Mouse (Mus musculus) heart, postnatal 36 days (tissue): ENCODE data around the gene Pagr1a. TPM values are rescaled to one million over a fixed set of nuclear protein-coding genes. Genes with fewer than 3 reads are reported as not detected.

Experiments
- DNase-seq, 2 experiments: peaks; one replicate each; pipeline ENCODE4 v3.0.0; 2021 to 2022
- intact Hi-C: fragments of 180-260 bp; cut with DNase I; formaldehyde crosslinking; loops from one replicate; pipeline ENCODE4 v1.15.1; 2025
- total RNA-seq, 2 experiments: library from RNA; stranded (reverse); gene quantifications; 2 replicates each; pipeline ENCODE4 v1.2.3; 2021

Pagr1a gene
- 10 to 100 TPM in 1 of 2 experiments, not detected in 1; 11.8 TPM for total RNA-seq

DNA sequence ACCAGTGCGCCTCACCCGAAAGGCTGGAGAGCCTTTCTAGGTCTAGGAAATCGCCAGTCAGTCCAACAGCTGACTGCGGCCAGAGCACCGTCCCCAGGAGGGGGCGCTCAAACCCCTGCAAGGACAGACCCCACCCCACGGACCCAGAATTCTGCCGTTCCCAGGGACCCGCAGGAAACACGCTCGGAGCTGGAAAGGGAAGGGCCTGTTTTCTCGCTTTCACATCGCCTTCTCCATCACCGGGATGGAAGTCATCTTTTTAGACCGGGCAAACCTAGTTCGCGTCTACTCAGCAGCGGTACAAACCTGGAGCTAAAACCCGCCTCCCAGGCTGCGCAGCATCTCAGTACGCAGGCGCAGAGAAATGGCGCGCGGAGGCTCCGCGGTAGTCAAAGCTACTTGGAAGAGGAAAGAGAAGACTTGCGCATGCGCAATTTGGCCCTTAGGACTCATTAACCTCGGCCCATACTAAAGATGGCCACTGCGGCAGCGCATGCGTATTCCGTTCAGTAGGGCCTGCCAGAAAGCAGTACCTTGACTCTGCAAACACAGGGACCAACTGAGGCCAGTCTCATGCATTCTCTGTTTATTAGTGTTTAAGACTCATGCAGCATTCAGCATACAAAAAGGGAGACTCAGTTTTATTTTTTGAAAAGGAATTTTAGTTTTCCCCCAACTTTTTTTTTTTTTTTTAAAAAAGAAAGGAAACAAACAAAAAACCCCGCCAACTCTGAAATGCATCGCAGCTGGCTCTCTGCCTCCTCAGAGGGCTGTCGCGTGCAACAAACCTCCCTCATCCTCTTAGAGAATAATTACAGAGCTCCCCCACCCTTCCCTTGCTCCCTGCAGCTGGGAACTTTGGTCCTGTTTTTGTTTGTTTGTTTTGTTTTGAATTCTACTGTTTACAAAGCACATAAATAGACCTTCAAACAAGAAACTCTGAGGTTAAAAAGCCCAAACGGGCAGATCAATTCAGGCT, at the start of gene Pagr1a:
Gene Pagr1a, minus strand, starts transcription at position 382 of the 979 bp plus-strand sequence.
- intact Hi-C loops = loop anchor here (1.0 kb wide), 1 partner anchor 8 kb away; no protein-coding TSS in a partner anchor
- peak; percentile 94 to 99 for DNase-seq

GRCm38 (mm10) chr7:127066317-127066716, 49.2 kb upstream of the Pagr1a start:
- no peak for DNase-seq
- intact Hi-C loops = no loop called here

DNA sequence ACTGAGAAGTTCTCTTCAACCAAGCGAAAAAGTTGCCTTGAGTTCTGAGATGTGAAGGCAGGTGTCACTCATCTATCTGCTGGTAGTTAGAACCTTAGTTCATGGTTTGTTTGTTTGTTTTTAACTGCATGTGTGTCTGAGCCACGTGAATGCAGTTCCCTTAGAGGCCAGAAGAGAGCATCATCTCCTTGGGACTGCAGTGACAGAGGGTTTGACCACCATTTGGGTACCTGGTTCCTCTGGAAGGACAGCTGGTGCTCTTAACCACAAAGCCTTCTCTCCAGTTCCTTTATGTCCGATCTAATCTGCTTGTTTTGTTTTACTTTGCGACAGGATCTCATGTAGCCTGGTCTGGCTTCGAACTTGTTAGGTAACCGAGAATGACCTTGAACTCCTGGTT, 48.4 kb upstream of the Pagr1a start:
- no peak for DNase-seq
- intact Hi-C loops = no loop called here

GRCm38 (mm10) chr7:127055026-127055585, 38.0 kb upstream of the Pagr1a start:
- no peak for DNase-seq
- intact Hi-C loops = no loop called here

DNA sequence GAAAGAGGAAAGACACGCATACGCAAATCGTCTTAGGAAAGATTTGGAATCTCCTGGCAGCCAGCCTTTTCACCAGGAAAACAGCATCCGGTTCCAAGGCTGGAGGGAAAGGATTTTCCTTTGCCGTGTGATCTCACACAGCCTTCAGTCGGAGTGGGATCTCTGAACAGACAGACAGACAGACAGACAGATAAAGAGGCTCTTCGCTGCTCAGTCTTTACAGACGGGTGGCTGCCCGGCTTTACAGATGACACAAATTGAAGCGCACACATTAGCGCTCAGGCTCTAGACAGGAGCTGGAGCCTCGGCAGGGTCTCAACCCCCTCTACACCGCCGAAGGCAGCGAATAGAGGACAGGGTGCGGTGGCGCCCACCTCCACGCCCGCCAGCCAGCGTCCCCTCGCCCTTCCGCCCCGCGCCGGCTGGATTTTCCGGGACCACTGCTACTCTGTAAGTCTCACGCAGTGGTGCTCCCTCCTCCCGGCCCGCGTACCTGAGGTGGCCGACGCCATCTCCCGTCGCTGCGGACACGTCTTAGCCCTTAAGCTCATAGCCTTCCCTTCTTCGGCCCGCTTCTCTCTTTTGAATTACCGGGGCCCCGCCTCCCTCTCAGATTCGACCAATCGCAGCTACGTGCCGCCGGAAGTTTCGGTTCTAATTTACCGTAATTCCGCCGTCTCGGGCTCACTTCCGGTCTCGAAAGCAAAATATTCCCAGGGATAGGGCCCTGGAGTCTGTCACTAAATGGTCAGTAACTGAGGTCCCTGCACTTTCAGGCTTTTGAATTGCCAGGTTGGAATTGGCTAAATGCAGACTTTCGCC, 24.9 kb upstream of the Pagr1a start, which contains the start of gene Kif22:
Gene Kif22, minus strand, starts transcription at position 621 of the 822 bp plus-strand sequence.
- intact Hi-C loops = loop anchor here (5.0 kb wide), 1 partner anchor 155 kb away; the partner anchor contains the start of gene Cd2bp2
- DNase-seq = peak; percentile 93 to 95

DNA sequence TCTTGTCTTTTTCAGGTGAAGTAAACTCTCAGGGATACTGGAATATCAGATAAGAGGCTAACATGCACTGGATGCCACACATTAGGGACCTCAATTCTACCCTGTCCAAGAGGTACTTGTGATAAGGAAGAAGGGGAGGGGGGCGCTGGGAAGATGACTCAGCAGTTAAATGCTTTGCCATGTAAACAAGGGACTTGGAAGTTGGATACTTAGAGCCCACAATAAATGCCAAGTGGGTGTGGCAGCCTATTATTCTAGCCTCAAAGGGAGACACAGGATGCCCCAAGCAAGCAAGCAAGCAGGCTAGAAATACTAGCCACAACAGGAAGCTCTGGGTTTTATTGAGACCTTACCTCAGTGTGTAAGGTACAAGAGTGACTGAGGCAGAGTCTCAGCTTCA, 14.1 kb upstream of the Pagr1a start:
- no peak for DNase-seq
- intact Hi-C loops = no loop called here

- intact Hi-C loops = no loop called here
- no peak for DNase-seq
Measured at GRCm38 (mm10) chr7:127030172-127030571, 13.0 kb upstream of the Pagr1a start.

DNA sequence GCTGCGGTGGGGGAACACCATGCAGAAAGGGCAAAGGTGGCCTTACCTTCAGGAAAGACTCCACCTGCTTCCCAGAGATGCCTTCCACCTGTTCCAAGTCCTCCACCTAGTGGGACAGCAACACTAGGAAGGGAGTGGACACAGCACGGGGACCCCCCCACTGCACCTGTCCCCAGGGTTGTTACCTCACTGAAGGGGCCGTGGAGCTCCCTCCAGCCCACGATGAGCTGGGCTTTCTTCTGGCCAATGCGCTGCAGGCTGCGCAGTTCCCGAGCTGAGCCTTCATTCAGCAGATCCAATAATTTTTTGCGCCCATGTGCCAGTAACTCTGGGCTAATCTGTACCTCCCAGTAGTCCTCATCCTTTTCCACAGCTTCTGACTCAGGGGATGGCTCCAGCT, 10.7 kb upstream of the Pagr1a start:
- DNase-seq = no peak
- intact Hi-C loops = loop anchor here (5.0 to 10.0 kb wide), 2 partner anchors 131 to 447 kb away; partner anchors contain the start of gene Fbrs

DNA sequence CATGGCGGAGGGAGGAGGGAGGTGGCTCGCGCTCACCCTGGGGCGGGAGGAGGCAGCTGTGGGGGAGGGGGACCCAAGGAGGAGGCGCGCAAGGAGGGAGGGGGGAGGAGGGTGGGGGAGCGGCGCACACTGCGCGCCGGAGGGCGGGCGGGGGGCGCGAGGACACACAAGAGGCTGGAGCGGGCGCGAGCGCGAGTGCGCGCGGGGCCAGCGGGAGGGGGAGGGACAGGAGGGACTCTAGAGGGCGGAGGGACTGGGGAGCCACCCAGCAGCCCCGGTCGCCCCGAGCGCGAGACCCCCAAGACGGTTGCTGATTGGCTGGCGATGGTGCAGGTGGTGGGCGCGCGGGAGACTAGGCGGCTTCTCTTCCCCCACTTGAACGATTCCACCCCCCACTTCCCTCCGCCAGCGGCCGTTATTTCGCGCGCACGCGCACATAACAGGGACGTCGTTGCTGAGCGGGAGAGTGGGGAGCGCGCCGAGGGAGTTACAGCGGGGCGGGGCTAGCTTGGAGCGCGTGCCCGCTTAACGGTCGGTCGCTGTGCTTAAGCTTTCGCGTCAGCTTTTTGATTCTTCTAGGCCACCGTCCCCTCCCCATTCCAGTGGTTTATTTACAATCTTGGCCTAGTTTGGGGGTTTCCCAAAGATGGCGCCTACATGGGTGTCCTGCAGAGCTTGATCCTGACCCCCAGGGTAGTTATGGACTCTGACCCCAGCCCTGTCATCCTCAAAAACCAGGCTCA, 10.0 kb upstream of the Pagr1a start, which contains the start of gene Maz:
Gene Maz, minus strand, starts transcription at position 54 of the 743 bp plus-strand sequence.
- intact Hi-C loops = loop anchor here (5.0 to 10.0 kb wide), 2 partner anchors 130 to 448 kb away; partner anchors contain the start of gene Fbrs
- peak; percentile 99 to 100 for DNase-seq

DNA sequence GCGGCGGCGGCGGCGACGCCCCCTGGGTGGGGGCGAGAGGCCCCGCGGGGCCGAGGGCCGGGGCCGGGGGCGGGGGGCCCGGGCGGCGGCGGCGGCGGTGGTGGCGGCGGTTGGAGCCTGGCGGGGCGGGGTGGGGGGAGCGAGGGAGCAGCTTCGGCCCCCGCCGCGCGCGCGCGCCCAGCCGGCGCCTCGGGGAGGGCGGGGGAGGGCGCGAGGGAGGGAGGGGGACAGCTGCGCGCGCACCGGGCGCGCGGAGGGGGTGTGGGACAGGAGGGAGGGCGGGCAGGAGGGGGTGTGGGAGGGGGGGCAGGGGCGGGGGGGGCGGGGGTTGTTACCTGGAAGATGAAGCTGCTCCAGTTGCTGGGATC, 9.4 kb upstream of the Pagr1a start:
- intact Hi-C loops = loop anchor here (5.0 to 10.0 kb wide), 2 partner anchors 129 to 448 kb away; partner anchors contain the start of gene Fbrs
- peak in 1 of 2 experiments; percentile 77 for DNase-seq

- intact Hi-C loops = loop anchor here (5.0 to 10.0 kb wide), 2 partner anchors 129 to 449 kb away; partner anchors contain the start of gene Fbrs
- peak; percentile 60 to 78 for DNase-seq
Measured at GRCm38 (mm10) chr7:127026161-127026600, 9.0 kb upstream of the Pagr1a start.

GRCm38 (mm10) chr7:127025556-127026160, 8.5 kb upstream of the Pagr1a start:
- intact Hi-C loops = loop anchor here (1.0 to 10.0 kb wide), 3 partner anchors 8 to 449 kb away; partner anchors contain the start of genes Fbrs and Pagr1a
- DNase-seq = peak; percentile 50 to 59

DNA sequence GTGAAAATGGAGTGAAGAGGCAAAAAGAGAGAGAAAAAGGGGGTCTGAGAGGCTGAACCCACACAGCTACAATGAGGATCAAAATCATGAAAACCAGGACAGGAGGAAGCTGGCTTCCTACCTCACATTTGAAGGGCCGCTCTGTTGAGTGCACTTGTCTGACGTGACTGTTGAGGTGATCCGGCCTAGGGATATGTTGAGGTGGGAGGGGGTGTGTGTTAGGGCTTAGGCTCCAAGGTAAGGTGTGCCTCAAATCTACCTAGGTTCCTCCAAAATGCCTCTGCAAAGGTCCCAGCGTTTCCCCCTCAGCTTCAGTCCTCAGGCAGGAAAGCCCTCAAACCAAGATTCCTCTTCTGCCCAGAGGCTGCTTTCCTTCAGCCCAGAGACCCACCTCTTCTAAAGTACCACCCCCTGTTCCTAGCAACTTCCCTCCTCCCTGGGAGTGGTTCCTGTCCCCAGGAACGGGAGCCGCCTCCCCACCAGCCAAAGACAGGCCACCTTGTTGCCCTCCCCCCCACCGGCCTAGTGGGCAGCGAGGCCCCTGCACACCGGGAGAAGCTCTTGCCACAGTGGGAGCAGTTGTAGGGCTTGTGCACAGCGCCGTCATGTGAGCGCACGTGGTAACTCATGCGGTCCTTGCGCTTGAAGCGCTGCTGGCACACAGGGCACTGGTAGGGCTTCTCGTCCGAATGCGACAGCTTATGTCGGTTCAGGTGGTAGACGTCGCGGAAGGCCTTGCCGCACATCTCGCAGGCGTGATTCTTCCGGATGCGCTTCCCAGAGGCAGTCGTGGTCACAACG, 7.8 kb upstream of the Pagr1a start:
- DNase-seq = peak; percentile 70 to 83
- intact Hi-C loops = loop anchor here (1.0 to 10.0 kb wide), 3 partner anchors 8 to 450 kb away; partner anchors contain the start of genes Fbrs and Pagr1a

GRCm38 (mm10) chr7:127023896-127024690, 6.9 kb upstream of the Pagr1a start:
- no peak for DNase-seq
- intact Hi-C loops = loop anchor here (10.0 kb wide), 1 partner anchor 451 kb away; the partner anchor contains the start of gene Fbrs

- DNase-seq = no peak
- intact Hi-C loops = loop anchor here (10.0 kb wide), 1 partner anchor 452 kb away; the partner anchor contains the start of gene Fbrs
Measured at GRCm38 (mm10) chr7:127023272-127023691, 6.1 kb upstream of the Pagr1a start.

DNA sequence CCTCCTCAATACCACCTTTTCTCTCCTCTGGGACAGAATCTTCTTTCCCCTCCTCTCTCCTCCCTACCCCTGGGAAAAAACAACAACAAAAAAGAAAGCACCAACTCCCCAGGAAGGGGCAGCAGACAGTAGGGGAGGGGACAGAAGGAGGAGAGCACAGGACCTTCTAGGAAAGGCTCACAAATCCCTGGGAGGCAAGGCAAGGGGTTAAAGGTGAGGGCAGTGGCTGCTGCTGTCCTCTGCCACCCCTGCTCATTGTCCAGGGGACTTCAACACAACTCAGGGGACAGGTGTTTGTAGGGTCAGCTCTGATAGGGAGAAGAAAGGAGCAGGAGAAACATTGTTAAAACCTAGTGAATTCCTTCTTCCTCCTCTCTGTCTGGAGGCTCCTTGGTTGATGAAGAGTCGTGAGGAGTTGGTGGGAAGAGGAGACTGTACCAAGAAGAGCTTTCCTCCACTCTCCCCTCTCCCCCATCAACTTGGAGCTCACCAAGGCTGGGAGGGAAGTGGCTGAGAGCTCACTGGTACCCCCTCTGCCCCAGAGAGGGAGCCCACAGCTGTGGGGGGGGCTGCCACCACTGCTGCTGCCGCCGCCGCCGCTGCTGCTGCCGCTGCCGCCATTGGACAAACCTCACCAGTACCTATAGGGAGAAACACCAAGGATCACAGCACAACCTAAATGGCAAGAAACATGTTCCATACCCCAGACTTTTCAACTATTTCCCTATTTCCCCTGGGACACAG, 5.5 kb upstream of the Pagr1a start:
- intact Hi-C loops = loop anchor here (10.0 kb wide), 1 partner anchor 452 kb away; the partner anchor contains the start of gene Fbrs
- no peak for DNase-seq
